Mouse (Mus musculus) E14TG2a.4 (cell line): ENCODE measurements around the gene Serpinb9f.
"Not testable (repeated sequence)": the region's sequence is repeated elsewhere in the genome, so short reads cannot be mapped to it uniquely, and the experiment has no call there.

ENCODE experiments used
- CTCF ChIP-seq: conservative IDR thresholded peaks from 2 replicates; pipeline ENCODE4 v1.5.1; 2014; ENCODE audit warnings: low read length
- NANOG ChIP-seq: IDR thresholded peaks from 2 replicates; pipeline ENCODE4 v1.6.1; 2014; ENCODE audit warnings: borderline replicate concordance, low read length, mixed read lengths
- POU5F1 ChIP-seq: IDR thresholded peaks from 2 replicates; pipeline ENCODE4 v1.6.1; 2014; ENCODE audit warnings: low read length, borderline replicate concordance

DNA sequence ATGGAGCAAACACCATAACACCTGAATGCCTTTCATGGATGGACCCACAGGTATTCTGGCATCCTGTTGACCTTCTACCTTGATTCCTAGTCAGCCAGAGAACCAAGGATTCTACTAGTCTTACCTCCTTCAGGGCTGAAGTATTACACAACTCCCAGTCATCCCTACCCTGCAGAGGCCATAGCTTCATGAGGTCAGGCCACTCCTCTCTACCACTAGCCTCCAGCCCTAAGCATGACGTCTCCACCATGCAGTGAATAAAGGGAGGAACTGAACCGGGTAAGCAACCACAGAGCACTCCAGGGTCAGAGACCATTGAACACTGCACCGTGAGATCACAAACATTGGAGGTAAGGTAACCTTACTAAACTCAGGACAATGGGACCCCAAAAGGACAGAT, at the start of gene Serpinb9f:
- not testable (repeated sequence) for TF ChIP-seq CTCF, NANOG, POU5F1
